Mouse (Mus musculus) left cerebral cortex, postnatal 10 days (tissue): Measurements from ENCODE around the gene Guk1. TPM values are rescaled to one million over a fixed set of nuclear protein-coding genes. Genes with fewer than 3 reads are reported as not detected.
"Not testable (repeated sequence)": the region's sequence is repeated elsewhere in the genome, so short reads cannot be mapped to it uniquely, and the experiment has no call there.

ENCODE experiments used
- DNase-seq, 2 experiments: peaks; one replicate each; pipeline ENCODE4 v3.0.0; 2021 to 2022; ENCODE audit warnings: low spot score in 2 of 2, mixed read lengths in 1 of 2; ENCODE audit errors: extremely low spot score in 1 of 2
- intact Hi-C: fragments of 180-260 bp; cut with DNase I; formaldehyde crosslinking; loops from one replicate; pipeline ENCODE4 v1.15.1; 2025
- total RNA-seq, 2 experiments: library from RNA; stranded (reverse); gene quantifications; 2 replicates each; pipeline ENCODE4 v1.2.3; 2021

The Guk1 gene
- total RNA-seq, 2 experiments from 2014 or later: 115 to 117 TPM

GRCm38 (mm10) chr11:59212892-59213494 lies 21.0 kb upstream of the Guk1 start:
- peak in 1 of 2 experiments; percentile 38 for DNase-seq

GRCm38 (mm10) chr11:59212320-59212719 lies 20.3 kb upstream of the Guk1 start:
- not testable (repeated sequence) for DNase-seq

More at GRCm38 (mm10) chr11:59212892-59213494, 21.0 kb upstream of the Guk1 start:
- intact Hi-C loops: no loop called here

GRCm38 (mm10) chr11:59211561-59211960 lies 19.5 kb upstream of the Guk1 start:
- intact Hi-C loops, DNase-seq: not testable (repeated sequence)

More at GRCm38 (mm10) chr11:59212320-59212719, 20.3 kb upstream of the Guk1 start:
- intact Hi-C loops: not testable (repeated sequence)

GRCm38 (mm10) chr11:59210020-59210419 lies 18.0 kb upstream of the Guk1 start:
- intact Hi-C loops: no loop called here

GRCm38 (mm10) chr11:59209580-59209979 lies 17.6 kb upstream of the Guk1 start:
- DNase-seq: no peak
- intact Hi-C loops: no loop called here

More at GRCm38 (mm10) chr11:59210020-59210419, 18.0 kb upstream of the Guk1 start:
- no peak for DNase-seq

- intact Hi-C loops: no loop called here
- peak in 1 of 2 experiments; percentile 77 for DNase-seq
These were observed 17.0 kb upstream of the Guk1 start for GRCm38 (mm10) chr11:59209003-59209441.

- DNase-seq: peak; percentile 94 to 95
- intact Hi-C loops: no loop called here
These were observed 16.3 kb upstream of the Guk1 start, which contains the start of gene 2310033P09Rik for GRCm38 (mm10) chr11:59208153-59208831. Gene 2310033P09Rik (plus strand): TSS chr11:59208321.

DNA sequence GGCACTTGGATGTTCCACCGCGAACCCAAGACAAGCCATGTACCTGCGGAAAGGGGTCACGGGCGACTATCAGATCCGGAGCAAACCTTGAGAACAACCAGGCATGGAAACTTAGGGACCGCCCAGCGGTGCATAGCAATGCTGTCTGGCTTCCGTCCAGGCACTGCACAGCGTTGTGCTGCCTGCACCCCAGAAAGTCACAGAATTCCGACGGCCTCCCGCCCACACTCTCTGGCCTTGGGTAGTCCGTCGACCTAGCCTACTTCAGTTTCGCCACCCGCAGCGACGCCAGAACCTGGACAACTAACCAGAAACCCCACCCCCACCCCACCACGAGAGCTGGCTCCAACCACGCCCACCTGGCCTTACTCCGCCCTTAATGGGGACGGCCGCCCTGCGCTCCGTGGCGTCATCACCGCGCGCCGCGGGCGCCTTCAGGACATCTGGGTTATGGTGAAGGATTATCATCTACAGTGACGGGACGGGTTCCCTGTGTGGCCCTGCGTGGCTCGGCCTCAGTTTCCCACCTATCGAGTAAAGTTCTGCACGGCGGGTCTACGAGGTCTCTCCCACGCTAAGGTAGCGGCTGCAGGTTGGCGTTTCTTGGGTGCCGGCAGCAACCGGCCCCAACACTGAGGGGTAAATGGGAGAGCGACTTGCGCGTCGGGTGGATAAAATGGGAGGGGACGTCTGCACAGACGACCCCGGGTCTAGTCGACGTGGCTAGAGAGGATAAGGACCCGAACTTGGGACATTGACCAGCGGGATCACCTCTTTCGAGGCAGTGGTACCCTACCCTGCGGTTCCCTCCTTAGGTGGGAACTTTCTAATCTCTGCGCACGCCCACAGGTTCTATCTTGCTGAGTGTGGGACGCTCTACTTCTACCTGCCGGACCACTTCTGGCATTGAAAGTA lies 10.3 kb upstream of the Guk1 start, which contains the start of gene Mrpl55:
TSS of gene Mrpl55 (plus strand) at position 406 of the 915 bp plus-strand sequence.
- intact Hi-C loops: no loop called here
- DNase-seq: peak; percentile 91 to 97

DNA sequence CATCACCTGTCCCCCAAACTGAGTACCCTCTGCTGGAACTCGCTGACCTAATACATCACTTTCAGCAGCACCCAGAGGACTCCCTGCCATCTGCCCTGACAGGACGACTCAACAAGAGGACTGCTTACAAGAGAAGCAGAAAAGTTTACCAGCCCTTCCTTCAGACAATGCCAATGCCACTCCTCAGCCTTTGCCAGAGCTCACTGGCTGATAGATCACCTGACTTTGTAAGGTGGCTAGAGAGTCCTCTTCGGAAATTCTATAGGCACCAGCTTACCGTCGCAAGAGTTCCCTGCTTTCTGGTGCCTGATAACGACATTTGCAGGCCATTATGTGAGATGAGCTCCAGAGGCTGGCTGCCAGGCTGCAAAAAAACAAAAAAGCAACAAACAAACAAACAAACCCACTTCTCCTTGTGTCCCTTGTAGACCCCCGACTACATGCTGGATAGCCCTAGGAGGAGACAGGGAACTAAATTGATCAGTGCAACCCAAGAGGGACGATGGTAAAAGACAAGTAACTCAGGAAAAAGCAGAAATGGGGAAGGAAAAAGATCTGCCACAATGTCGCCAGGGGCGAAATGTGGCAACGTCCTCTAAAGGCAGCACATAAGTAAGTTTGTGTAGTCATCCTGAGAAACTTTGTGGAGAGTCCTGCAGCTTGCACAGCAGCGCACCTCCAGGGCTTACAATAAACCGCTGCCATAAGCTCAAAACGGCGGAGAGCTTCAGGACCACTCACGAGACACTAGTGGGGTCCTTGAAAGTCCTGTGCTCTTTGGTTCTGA lies 9.4 kb upstream of the Guk1 start:
- intact Hi-C loops: no loop called here
- DNase-seq: no peak

DNA sequence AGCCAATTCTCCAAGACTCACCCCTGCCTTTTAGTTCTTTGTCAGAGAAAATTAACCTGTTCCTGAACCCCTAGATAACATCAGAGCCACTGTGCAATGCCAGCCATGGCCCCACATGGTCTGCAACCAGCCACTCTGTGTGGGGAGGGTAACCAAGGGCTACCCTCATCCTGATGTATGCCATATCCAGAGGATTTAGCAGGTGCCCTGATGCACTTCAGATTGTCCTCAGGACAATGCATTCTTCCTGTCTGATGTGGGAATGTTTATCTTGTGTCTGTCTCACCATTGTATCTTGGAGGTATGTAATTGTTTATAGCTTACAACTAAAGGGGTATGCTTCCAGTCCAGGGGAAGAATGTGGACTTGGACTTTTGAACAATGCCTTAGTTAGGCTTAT lies 4.2 kb upstream of the Guk1 start:
- intact Hi-C loops: no loop called here

DNA sequence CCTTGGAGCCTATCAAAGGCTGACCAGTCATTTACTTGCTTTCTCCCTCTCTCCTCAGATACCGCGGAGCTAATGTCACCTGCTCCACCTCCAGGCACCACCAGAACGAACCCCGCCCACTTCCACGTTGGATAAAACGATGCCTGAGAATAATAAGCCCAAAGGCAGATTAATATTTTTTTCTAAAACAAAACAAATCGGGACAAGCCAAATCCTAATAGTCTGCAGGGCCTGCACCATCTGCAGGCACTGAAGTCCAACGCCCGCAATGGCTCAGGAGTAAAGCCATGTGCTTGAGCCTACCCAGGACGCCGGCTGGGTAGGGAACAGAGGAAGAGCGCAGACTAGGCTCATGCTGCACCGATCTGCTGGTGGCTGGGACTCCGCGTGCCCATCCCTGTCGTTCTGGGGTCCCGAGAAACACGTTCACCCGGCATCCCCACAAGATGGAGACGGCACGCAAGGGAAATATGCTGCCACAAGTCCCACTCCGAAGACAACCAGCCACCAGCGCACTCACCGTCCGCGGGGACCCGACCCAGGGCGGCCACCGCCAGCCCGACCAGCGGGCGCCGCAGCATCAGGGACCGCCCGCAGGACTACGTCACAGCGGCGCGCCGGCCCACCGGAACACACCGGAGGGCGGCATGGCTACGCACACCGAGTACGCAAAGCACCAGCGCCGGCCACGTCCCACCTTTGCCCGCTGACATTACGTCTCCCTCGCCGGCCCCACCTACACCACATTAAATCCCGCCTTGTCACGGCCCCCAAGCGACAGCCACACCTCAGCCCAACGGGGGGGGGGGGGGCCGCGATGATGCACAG lies 567 bp downstream of the Guk1 start:
- peak; percentile 91 to 95 for DNase-seq
- intact Hi-C loops: no loop called here

More for the DNA sequence above, 4.2 kb upstream of the Guk1 start:
- DNase-seq: no peak

- intact Hi-C loops: loop anchor here (10.0 kb wide), 1 partner anchor 213 kb away; the partner anchor contains the start of gene Trim11
- DNase-seq: no peak
These were observed 4.3 kb downstream of the Guk1 start for GRCm38 (mm10) chr11:59187706-59188105.

DNA sequence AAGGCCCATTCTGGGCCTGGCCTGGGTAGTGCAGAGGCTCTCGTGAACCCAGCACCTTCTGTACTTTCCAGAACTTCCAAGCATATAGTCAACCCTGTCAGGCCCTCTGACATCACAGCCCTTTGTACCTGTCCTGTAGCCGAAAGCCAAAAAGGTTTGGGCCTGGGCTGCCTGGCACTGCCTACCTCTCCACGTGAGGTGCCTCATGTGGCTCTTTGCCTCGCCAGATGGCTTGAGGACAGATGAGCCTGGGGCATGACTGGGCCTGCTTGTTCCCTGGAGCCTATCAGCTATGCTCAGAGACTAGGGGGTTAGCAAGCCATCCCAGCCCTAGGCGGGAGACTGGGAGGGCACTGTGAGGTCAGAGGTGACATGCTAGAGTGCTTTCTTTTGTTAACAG lies 6.5 kb downstream of the Guk1 start:
- intact Hi-C loops: loop anchor here (10.0 kb wide), 1 partner anchor 211 kb away; the partner anchor contains the start of gene Trim11
- no peak for DNase-seq

GRCm38 (mm10) chr11:59183821-59184220 lies 8.2 kb downstream of the Guk1 start:
- DNase-seq: peak in 1 of 2 experiments; percentile 61
- intact Hi-C loops: loop anchor here (10.0 kb wide), 1 partner anchor 209 kb away; the partner anchor contains the start of gene Trim11

DNA sequence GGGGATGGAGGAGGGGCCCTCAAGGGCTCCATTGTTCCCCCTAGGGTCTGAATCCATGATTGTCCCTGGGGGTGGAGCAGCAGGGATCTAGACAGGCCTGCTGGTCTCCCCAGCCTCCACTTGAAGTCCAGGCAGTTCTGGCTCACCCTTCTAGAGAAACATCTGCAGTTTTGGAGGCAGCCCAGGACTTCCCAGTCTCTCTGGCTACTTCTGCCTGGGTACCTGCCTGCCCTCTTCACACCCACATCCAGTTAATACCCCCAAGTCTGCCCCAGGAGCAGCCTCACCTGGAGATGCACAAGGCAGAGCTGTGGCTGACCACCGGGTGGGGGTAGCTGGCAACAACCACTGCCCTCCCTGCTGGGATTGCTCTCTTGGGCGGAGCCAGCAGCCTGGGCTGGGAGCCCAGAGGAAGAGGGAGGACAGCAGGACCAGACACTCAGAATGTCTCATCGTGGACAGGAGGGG lies 9.1 kb downstream of the Guk1 start, which contains the start of gene Gjc2:
TSS of gene Gjc2 (minus strand) at position 350 of the 468 bp plus-strand sequence.
- intact Hi-C loops: loop anchor here (10.0 kb wide), 1 partner anchor 208 kb away; the partner anchor contains the start of gene Trim11
- DNase-seq: peak in 1 of 2 experiments; percentile 61

DNA sequence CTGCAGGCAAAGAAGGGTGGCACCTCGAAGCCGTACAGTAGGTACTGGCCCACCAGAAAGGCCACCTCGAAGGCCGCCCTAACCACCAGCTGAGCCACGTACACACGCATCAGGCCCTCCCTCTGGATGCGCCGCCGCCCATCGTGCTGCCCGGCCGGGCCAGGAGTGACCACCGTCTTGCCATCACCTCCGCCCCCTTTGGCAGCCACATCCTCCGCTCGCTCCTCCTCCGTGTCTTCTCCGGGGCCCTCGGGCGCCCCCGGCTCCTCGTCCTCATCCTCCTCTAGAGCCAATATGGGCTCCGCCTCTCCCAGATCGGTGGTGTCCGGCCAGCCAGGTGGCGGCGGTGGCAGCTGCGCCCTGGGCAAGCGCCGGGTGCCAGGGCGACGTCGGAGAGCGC lies 15.1 kb downstream of the Guk1 start:
- DNase-seq: peak in 1 of 2 experiments; percentile 26
- intact Hi-C loops: no loop called here

DNA sequence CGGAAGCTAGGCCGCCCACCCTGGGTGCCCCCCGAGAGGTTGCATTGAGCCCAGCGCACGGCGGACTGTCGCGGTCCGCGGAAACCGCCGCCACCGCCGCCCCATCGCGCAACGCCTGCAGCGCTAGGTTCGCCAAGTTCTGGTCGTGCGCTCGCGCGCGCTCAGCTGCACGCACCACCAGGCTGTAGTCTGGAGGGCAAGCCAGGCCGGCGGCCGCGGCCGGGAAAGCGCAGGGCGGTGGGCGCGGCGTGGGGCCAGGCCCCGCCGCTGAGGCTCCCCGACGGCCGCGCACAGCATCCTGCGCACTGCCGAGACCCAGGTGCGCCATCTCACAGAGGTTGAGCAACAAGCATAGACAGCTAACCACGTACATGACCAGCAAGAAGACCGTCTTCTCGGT lies 15.5 kb downstream of the Guk1 start:
- intact Hi-C loops: no loop called here
- peak in 1 of 2 experiments; percentile 25 for DNase-seq
